Mouse (Mus musculus) natural killer cell, adult 2 months (primary cell): ENCODE measurements at regions not wholly inside any gene's neighbourhood (a gene's known extent, or its start where the extent isn't known, plus 50 kb on each side); places are given as distances from the start of the nearest gene placed in this dataset.
A peak's percentile ranks its signal among the peaks of the same experiment; 100 is the strongest.

ENCODE experiments used
- DNase-seq, 2 experiments: peaks; one replicate each; pipeline ENCODE4 v3.0.0; 2022; ENCODE audit warnings: low spot score in 2 of 2

GRCm38 (mm10) chr13:101824962-101825361 lies 56.9 kb upstream of the Pik3r1 start:
- no peak for DNase-seq

DNA sequence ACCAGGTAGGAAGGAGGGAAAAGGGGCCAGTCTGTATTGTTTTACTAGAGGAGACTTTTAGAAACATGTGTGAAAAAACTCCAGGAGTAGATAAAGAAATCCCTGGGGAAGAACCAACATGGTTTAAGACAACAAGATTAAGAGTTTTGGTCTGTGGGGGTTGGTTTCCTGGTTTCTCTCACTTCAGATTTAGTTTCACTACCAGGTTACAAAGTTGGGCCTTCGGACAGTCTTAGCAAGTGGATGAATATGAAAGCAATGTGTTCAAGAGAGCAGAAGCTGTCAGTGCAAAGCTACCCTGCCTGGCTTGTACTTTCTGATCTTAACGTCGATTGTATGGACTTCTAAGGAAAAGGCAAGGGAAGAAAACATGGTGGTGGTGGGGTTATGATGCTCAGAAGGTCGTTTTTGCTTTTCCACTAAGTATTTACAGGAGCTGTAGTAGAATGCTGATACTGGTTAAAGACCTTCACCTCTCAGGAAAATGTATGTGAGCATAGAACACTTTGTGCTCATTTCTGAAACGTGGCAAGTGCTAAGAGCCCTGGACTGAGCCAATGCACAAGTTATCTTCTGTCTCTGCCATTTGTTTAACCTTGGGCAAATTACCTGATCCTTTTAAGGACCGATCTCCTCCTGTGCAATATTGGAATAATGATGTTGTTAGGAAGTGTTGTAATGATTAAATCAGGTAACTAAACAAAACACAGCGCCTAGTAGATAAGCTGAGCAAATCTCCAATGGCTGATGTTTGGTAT lies 64.0 kb upstream of the Pik3r1 start:
- DNase-seq = no peak

DNA sequence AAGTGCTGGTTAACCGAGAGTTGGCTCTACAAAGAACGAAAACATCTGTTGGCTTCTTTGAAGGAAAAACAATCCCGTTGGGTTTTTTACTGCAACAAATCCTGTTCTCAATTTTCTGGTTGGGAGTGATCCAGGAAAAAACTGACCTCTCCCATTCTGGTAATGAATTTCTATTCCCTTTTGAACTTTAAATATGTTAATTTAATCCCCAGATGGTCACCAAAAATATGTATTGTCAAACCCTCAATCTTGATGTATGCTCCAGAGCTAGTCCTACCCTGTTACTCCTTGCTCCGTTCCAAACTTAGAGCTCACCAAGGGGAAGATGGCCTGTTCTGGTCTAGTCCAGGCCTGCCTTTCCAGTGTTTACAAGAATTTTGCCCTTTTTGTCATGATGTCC lies 66.5 kb upstream of the Pik3r1 start:
- DNase-seq = no peak

DNA sequence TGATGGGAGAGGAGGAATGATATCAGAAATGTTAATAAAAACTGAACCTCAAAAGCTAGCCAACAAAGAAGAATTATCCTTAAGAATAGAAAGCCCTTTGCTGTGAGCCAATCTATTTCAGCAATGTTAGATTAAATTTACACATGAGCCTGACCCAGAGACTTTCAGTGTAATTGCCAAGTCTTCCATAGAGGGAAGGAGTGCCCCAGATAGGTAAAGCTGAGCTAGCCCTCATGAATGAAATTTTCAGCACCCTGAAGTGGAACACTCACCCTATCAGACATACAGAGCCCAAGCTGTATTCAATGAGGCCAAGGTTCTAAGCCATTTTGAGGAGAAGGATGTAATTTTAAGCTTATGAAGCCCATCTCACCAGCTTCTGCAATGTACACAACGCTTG lies 69.0 kb upstream of the Pik3r1 start:
- no peak for DNase-seq

GRCm38 (mm10) chr13:101844461-101845440 lies 76.7 kb upstream of the Pik3r1 start:
- no peak for DNase-seq

DNA sequence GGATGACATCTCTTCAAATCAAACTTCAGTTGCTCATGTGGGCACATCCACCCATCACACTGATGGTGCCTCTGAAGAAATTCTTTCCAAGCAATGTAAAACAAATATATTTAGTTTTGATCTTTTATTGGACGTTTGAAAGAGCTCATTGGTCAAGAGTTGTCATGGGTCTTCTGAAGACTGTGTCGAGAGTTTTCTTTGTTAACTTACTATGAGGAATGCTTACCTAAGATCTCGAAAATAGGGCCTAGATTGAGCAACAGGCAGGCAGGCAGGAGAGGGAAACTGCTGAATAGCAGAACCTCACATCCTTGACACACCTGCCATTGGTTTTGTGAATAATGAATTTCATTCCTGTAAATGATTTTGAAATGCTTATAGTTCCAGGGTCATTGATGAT lies 78.0 kb upstream of the Pik3r1 start:
- no peak for DNase-seq

- no peak for DNase-seq
These were observed 80.0 kb upstream of the Pik3r1 start for GRCm38 (mm10) chr13:101847879-101848600.

- DNase-seq = no peak
These were observed 80.7 kb upstream of the Pik3r1 start for GRCm38 (mm10) chr13:101848601-101849147.

- no peak for DNase-seq
These were observed 81.4 kb upstream of the Pik3r1 start for GRCm38 (mm10) chr13:101849416-101849815.

- no peak for DNase-seq
These were observed 83.3 kb upstream of the Pik3r1 start for GRCm38 (mm10) chr13:101851329-101851728.

DNA sequence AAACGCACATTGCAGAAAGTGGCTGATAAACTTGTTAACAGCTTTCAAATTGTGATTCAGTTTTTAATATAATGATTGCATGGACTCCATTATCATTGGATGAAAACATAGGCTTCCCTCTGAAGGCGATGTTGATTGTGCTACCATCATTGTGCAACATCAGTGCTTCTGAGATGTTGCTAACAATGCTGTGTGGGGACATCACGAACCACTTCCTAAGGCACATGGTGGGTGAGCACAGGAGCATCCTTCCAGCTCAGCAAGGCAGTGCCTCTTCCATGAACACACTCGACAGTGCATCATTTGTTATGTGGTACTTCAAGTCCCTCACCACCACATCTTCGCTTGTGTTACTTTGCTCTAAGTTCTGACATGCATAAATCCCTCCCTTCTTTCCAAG lies 84.9 kb upstream of the Pik3r1 start:
- no peak for DNase-seq

DNA sequence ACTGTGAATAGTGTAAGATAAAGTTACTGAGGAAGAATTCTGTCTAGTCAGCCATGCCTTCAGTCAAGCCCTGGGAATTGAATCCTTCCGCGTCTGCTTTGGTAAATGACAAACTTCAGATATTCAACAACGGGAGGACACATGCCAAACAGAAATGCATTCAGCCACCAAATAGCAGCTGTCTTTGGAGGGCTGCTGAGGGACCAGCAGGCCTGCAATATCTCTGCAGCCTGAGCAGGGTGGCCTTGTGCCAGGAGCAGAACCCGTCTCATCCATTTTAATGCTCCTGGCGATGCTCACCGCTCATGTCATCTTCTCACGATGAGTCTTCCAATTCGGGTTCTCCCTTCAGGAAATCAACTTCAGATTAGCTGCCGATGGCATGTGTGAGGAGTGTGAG lies 87.1 kb upstream of the Pik3r1 start:
- DNase-seq = no peak

- DNase-seq = no peak
These were observed 92.7 kb upstream of the Pik3r1 start for GRCm38 (mm10) chr13:101860704-101861103.

GRCm38 (mm10) chr13:101862011-101862410 lies 94.0 kb upstream of the Pik3r1 start:
- no peak for DNase-seq

GRCm38 (mm10) chr13:101863015-101863414 lies 95.0 kb upstream of the Pik3r1 start:
- DNase-seq = no peak

- DNase-seq = no peak
These were observed 95.6 kb upstream of the Pik3r1 start for GRCm38 (mm10) chr13:101863602-101864001.

GRCm38 (mm10) chr13:101866843-101867242 lies 98.8 kb upstream of the Pik3r1 start:
- peak; percentile 5 to 13 for DNase-seq

DNA sequence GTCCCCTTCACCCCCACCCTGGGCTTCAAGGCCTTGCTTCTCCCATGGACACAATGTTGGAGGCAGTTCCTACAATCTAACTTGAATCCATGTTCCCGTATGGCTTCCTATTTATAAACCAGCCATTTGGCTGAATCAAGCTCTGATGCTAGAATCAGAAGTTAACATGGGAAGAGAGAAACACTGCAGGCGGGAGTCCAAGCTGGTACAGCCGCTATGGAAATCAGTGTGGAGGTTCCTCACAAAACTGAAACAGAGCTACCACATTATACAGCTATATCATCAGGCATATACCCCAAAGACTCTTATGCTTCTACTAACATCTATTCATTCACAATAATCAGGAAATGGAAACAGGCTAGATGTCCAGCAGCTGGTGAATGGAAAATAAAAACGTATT lies 106.7 kb upstream of the Pik3r1 start:
- no peak for DNase-seq

DNA sequence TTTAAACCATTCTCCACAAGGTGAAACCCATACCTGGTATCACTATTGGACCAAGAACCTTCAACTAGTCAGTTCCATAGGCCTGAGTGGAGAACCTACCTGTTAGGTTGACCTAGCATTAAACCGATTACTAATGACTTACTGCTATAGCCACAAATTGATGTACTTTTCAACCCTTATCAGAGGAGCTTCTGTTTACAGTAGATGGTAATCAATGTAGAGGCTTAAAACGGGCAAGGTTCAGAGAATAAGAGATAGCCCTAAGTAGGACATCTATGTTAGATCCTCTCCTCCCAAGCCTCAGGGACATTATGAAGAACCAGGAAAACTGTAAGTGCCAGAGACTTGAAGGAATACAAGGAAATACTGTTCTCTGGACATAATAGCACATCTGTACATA lies 108.1 kb upstream of the Pik3r1 start:
- DNase-seq = no peak

GRCm38 (mm10) chr13:101876601-101877000 lies 108.6 kb upstream of the Pik3r1 start:
- no peak for DNase-seq

GRCm38 (mm10) chr13:101878168-101878567 lies 110.2 kb upstream of the Pik3r1 start:
- DNase-seq = no peak

DNA sequence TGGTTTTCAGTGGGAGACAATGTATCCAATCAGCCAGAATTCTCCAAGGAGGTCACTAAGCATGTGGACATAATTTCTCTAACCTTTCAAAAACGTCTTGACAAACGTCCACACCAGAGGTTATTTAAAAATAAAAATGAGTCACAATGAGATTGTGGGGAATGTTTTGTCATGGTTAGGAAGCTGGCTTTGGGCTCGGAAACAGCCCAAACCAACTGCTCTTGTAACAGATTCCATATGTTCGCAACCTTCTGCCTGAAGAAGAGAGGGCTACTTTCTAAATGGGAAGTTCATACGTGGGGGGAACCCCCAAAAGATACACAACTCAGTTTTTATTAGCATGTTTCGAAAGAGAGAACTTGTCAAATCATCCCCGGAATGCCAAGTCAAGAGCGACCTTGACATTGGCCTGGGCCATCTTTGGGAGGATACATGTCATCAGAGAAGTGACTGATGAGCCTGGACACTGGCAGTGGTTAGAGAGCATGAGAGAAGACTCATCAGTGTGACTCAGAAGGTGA lies 111.6 kb upstream of the Pik3r1 start:
- no peak for DNase-seq
